Mouse (Mus musculus): Measurements from ENCODE around the gene Olig2. TPM values are rescaled to one million over a fixed set of nuclear protein-coding genes. Genes with fewer than 3 reads are reported as not detected.

Gene Olig2
- total RNA-seq, 1 experiment from 2014 or later, result not detected

DNA sequence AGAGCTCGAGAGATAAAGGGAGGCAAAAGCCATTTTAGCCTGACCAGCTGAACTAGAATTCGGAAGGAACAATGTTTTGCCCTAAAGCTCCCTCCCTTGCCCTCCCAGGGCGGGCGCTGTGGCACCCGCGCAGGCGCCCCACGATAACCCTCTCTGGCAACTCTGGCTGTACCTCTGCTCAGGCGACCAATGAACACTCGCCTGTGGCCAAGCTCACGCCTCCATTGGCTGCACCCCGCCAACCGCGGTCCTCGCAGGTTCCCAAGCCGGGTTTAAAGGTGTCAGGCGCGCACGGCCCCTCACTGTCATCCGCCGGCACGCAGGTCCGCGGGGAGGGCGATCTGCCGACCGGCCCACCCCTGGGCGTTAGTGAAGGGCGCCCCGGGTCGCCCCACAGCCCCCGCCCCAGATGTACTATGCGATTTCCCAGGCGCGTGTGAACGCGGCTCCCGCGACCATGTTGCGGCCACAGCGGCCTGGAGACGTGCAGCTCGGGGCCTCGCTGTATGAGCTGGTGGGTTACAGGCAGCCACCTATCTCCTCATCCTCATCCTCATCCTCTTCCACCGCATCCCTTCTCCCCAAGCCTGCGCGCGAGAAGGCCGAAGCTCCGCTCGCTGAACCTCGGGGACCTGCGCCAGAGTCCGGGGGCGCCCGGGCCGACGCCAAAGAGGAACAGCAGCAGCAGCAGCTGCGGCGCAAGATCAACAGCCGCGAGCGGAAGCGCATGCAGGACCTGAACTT, 44.4 kb downstream of the Olig2 start, which contains the start of gene Olig1:
TSS of gene Olig1 (plus strand) at position 305 of the 744 bp plus-strand sequence.
- peak; percentile 79 for ATAC-seq (replicated peaks; ENCODE audit: low read depth, poor library complexity, severe bottlenecking)

- peak; percentile 33; the same call in 1 of the 2 replicates for ATAC-seq (replicated peaks; ENCODE audit: low read depth, poor library complexity, severe bottlenecking)
Observed at GRCm38 (mm10) chr16:91270212-91270971, 45.1 kb downstream of the Olig2 start.

DNA sequence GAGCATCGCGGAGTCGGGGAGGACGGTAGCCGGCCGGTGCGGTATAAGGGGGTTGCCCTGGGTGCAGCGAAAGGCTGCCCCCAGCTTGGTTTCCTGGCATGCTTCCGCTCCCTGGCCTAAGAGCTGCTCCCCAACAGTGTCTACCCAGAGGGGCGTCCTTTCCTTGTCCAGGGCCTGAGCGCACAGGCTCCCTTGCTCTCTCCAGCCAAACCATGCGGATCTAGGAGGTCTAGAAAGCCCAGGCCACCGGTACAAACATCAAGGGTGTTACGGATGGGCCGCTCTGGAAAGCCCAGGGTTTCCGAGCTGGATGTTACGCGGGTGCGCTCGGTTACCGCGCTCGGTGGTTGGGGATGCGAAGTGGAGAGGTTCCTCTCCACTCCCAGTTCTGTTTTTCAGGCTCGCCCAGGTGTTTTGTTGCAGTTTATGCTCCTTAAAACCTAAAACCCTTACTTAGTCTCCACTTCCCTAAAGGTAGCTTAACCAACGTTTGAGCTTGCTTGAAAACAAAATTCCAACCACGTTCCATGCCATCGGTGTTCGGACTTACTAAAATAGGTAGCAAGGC, 45.8 kb downstream of the Olig2 start:
- no peak for ATAC-seq (replicated peaks; ENCODE audit: low read depth, poor library complexity, severe bottlenecking)

DNA sequence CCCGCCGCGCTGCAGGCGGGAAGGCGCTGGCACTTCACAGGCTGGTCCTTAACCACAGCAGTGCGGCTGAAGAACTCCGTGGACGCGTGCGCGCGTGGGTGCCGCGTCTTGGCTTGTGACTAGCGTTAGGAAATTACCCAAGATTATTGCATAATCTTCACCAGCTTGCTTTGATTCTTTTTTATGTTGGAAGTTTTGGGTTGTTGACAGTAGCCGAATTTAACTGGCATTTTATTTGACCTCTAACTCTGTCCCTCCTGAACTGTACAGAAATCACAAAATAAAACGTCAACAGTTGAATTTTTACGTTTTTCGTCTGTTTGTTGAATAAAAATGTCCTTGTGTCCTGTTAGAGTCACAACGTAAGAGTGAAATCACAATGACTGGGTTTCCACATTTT, 46.4 kb downstream of the Olig2 start:
- no peak for ATAC-seq (replicated peaks; ENCODE audit: low read depth, poor library complexity, severe bottlenecking)

Other genes with a start within 250 kb of the Olig2 start
- 27.1 and 40.4 TPM in 2 replicates for gene Synj1, start 214.1 kb upstream of the Olig2 start, total RNA-seq (2017)
- 82.4 and 88.2 TPM in 2 replicates for gene Paxbp1, start 180.9 kb upstream of the Olig2 start, total RNA-seq (2017)
- not detected in 2 replicates for gene 4932438H23Rik, start 130.3 kb upstream of the Olig2 start, total RNA-seq (2017)
- gene Olig1, start 44.3 kb downstream of the Olig2 start, total RNA-seq (2017), result not detected in 2 replicates
- 88.3 and 115 TPM in 2 replicates for gene Ifnar2, start 147.3 kb downstream of the Olig2 start, total RNA-seq (2017)
- not detected in 2 replicates for gene Gm21970, start 166.3 kb downstream of the Olig2 start, total RNA-seq (2017)
- gene Il10rb, start 180.7 kb downstream of the Olig2 start, total RNA-seq (2017), result 34.8 and 53.2 TPM in 2 replicates

All from common myeloid progenitor, adult 5-6 weeks (primary cell).